Mouse (Mus musculus) layer of hippocampus, adult 6 months (tissue): ENCODE data around the gene Rasgef1c. TPM values are rescaled to one million over a fixed set of nuclear protein-coding genes. Genes with fewer than 3 reads are reported as not detected.

Source experiments
- long read RNA-seq, 2 experiments: library from polyadenylated mRNA; unstranded; transcript quantifications; one replicate each; pipeline ENCODE4 v2.0.0; 2019 to 2020
- microRNA-seq: library from miRNA; unstranded; fragments of <30 nt; microRNA quantifications from one replicate; pipeline ENCODE4 v1.2.0, GENCODE M21; 2020
- polyA plus RNA-seq: library from polyadenylated mRNA; unstranded; fragments of <200 nt; fragmentation: Nextera tagmentation; gene quantifications from 2 replicates; pipeline ENCODE4 v1.2.3, GENCODE M21; 2021

Rasgef1c gene
- polyA plus RNA-seq = 2.5 and 2.9 TPM in 2 replicates
- long read RNA-seq, experiment 1, partial matches to known transcripts = 0 of 1 reads
- long read RNA-seq, experiment 1, other reads (novel, unspliced or antisense) = 0 of 1 reads
- long read RNA-seq, experiment 2, partial matches to known transcripts = 1 of 4 reads
- long read RNA-seq, experiment 2, other reads (novel, unspliced or antisense) = 0 of 4 reads

DNA sequence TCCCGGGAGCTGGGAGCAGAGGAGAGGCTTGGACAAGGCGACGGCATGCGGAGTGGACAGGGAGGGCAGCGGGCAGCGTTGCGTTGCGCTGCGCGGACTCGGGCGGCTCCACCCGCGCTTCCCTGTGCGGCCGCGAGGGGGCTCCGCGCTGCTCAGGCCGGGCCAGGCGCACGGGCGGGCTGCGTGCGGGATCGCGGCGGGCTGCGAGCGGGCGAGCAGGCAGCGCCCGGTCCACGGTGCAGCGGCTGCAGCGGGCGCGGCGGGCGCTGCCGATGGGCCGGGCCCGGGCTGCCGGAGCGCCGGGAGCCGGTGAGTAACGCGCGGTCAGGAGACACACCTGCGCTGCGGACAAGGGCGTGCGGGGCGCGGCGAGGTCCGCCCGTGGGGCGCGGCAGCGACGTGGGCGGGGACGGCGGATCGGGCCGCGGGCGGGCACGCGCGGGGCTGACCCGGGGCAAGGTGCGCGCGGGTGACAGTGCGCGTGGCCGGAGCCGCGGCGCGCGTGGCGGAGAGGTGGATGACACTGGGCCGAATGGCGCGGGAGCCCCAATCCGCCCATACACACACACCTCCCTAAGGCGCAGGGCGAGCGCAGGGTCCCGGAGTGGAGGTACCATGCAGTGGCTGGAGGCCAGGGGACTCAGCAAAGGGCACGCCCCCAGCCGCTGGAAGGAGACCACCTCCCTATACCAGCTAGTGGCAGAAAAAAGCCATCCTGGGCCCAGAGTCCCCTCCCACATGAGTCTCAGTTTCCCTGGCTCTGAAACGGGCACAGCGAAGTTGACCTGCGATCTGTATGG, at the start of gene Rasgef1c:
Gene Rasgef1c (plus strand): TSS at position 177 of the 800 bp plus-strand sequence.

DNA sequence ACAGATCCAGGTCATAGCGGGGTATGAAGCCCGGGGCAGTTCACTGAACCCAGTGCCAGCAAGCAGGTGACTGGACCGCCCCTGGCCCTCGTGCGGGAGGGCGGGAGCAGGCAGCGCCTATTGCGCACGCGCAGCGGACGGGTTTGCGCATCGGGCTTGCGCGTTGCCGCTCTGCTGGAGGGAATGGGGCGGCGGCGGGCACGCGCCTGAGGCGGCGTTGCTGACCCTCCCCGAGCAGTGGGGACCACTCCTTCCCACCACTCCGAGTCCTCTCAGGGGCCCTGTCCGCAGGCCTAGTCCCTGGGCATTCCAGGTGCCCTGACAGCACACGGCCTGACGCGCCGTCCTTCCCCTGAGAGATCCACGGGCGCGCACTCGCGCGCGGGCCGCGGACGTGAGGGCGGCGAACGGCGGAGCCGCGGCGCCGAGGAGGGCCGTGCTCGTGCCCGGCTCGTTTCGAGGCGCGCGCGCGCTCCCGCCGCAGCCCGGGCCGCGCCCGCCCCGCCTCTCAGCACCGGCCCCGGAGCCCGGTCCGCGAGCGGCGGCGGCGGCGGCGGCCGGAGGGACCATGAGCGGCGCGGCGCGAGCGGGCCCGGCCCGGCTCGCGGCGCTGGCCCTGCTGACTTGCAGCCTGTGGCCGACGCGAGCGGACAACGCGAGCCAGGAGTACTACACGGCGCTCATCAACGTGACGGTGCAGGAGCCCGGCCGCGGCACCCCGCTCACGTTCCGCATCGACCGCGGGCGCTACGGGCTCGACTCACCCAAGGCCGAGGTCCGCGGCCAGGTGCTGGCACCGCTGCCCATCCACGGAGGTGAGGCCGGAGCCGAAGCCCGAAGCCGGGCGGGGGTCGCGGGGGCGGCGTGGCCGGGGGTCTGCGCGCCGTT, 123.4 kb downstream of the Rasgef1c start, which contains the start of gene Rnf130:
Gene Rnf130 (plus strand): TSS at position 514 of the 888 bp plus-strand sequence.

Small RNA genes lying within 50 kb of the gene (microRNA-seq; reads per million reads assigned to microRNA genes)
- not detected for gene Gm23492

Other genes with a start within 250 kb of the Rasgef1c start
- gene Scgb3a1, start 238.2 kb upstream of the Rasgef1c start, polyA plus RNA-seq = 0.36 and 1.7 TPM in 2 replicates
- gene Cnot6, start 189.1 kb upstream of the Rasgef1c start, polyA plus RNA-seq = 3.7 and 3.8 TPM in 2 replicates
- gene Gfpt2, start 107.7 kb upstream of the Rasgef1c start, polyA plus RNA-seq = 3.9 and 4.3 TPM in 2 replicates
- gene Mapk9, start 55.1 kb upstream of the Rasgef1c start, polyA plus RNA-seq = 62.9 and 71.3 TPM in 2 replicates
- 21.0 and 22.3 TPM in 2 replicates for gene Rnf130, start 123.5 kb downstream of the Rasgef1c start, polyA plus RNA-seq
- 71.5 and 76.8 TPM in 2 replicates for gene Tbc1d9b, start 229.6 kb downstream of the Rasgef1c start, polyA plus RNA-seq